ENCODE assay signal across 8 mouse cellular contexts in the genomic region with DNA sequence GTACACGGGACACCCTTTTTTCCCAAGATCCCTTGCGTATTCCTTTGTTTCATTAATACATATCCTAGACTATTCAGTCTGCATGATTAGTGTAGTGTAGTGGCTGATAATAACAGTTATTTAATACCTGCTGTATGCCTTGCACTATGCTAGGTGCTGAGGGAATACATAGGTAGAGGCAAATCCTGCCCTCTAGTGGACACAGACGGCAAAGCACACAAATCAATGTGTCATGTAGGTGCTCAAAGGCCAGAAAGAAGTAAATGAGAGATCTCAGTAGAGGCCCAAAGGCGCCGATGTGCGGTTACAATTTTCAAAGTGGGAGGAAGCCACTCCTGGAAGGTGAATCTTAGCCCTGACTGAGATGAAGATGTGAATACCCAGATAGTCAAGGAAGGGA. TPM values are rescaled to one million over a fixed set of nuclear protein-coding genes. Genes with fewer than 3 reads are reported as not detected.
DNase-seq lines count a peak whose midpoint lies in the region; ATAC-seq and TF ChIP-seq lines count a peak whose summit lies in the region.

No protein-coding gene starts in this region.

- no peak for ATAC-seq in hindbrain, embryonic 11.5 days (ENCODE audit: low FRiP score)
- no peak for ATAC-seq in hindbrain, embryonic 12.5 days (ENCODE audit: low FRiP score)
- ATAC-seq in neural tube, embryonic 11.5 days (ENCODE audit: insufficient read depth, low FRiP score, low TSS enrichment): no peak
- ATAC-seq in monocyte, adult 5-6 weeks (replicated peaks; ENCODE audit: insufficient number of reproducible peaks, low FRiP score, low TSS enrichment, poor library complexity, severe bottlenecking): no peak

- peak; percentile 67; the same call in 1 of the 2 replicates for TF ChIP-seq CTCF in brain, embryonic 14.5 days (IDR thresholded peaks at IDR 0.05; ENCODE audit: borderline replicate concordance, extremely low read depth, insufficient read depth, insufficient read length)

- no peak for TF ChIP-seq POLR2A in brain, embryonic 14.5 days (IDR thresholded peaks at IDR 0.05; ENCODE audit: borderline replicate concordance, extremely low read depth, insufficient read depth, insufficient read length, poor library complexity, severe bottlenecking)

- no peak overlapping the region for H3K9ac ChIP-seq in hindbrain, embryonic 11.5 days (ENCODE audit: low read depth, low read length)
- no peak overlapping the region for H3K9ac ChIP-seq in hindbrain, embryonic 12.5 days
- H3K9ac ChIP-seq in neural tube, embryonic 11.5 days (ENCODE audit: low read length): no peak overlapping the region

- no peak overlapping the region for H3K4me2 ChIP-seq in hindbrain, embryonic 11.5 days (replicated peaks; ENCODE audit: low read depth, low read length)
- H3K4me2 ChIP-seq in hindbrain, embryonic 12.5 days (replicated peaks): no peak overlapping the region
- no peak overlapping the region for H3K4me2 ChIP-seq in neural tube, embryonic 11.5 days (ENCODE audit: low read depth)

- no peak overlapping the region for H3K27ac ChIP-seq in hindbrain, embryonic 11.5 days (ENCODE audit: low read depth, low read length)
- no peak overlapping the region for H3K27ac ChIP-seq in hindbrain, embryonic 12.5 days
- no peak overlapping the region for H3K27ac ChIP-seq in limb, embryonic 10.5 days
- no peak overlapping the region for H3K27ac ChIP-seq in neural tube, embryonic 11.5 days (ENCODE audit: low read depth, low read length)

- no peaks in the 10 kb centered on the region for H3K4me1 ChIP-seq in hindbrain, embryonic 11.5 days (replicated peaks; ENCODE audit: control insufficient read depth, insufficient read depth, low read length)
- H3K4me1 ChIP-seq in hindbrain, embryonic 12.5 days: no peaks in the 10 kb centered on the region
- H3K4me1 ChIP-seq in limb, embryonic 10.5 days: peaks cover 10% of the 10 kb centered on the region
- no peaks in the 10 kb centered on the region for H3K4me1 ChIP-seq in neural tube, embryonic 11.5 days (ENCODE audit: control insufficient read depth, insufficient read depth, low read length)

- 64% methylated on average over 6 of the region's 6 CpGs for WGBS in hindbrain, embryonic 11.5 days
- 67% methylated on average over 6 of the region's 6 CpGs for WGBS in hindbrain, embryonic 12.5 days
- WGBS in limb, embryonic 10.5 days: 64% methylated on average over 6 of the region's 6 CpGs
- WGBS in neural tube, embryonic 11.5 days: 69% methylated on average over 6 of the region's 6 CpGs

- H3K36me3 ChIP-seq in hindbrain, embryonic 11.5 days (ENCODE audit: control insufficient read depth, insufficient read depth, low read length): no peaks in the 10 kb centered on the region
- H3K36me3 ChIP-seq in hindbrain, embryonic 12.5 days: no peaks in the 10 kb centered on the region
- no peaks in the 10 kb centered on the region for H3K36me3 ChIP-seq in limb, embryonic 10.5 days
- H3K36me3 ChIP-seq in neural tube, embryonic 11.5 days (ENCODE audit: control insufficient read depth, insufficient read depth, low read length): no peaks in the 10 kb centered on the region

- no peak overlapping the region for H3K4me3 ChIP-seq in hindbrain, embryonic 11.5 days (ENCODE audit: low read depth, low read length)
- no peak overlapping the region for H3K4me3 ChIP-seq in hindbrain, embryonic 12.5 days
- no peak overlapping the region for H3K4me3 ChIP-seq in limb, embryonic 10.5 days
- H3K4me3 ChIP-seq in neural tube, embryonic 11.5 days (ENCODE audit: low read depth, low read length): no peak overlapping the region

- H3K27me3 ChIP-seq in hindbrain, embryonic 11.5 days (ENCODE audit: control insufficient read depth, insufficient read depth, low read length): no peaks in the 10 kb centered on the region; the same call in 1 of the 2 replicates
- H3K27me3 ChIP-seq in hindbrain, embryonic 12.5 days: no peaks in the 10 kb centered on the region
- H3K27me3 ChIP-seq in limb, embryonic 10.5 days (ENCODE audit: low read depth, poor library complexity, severe bottlenecking): no peaks in the 10 kb centered on the region
- H3K27me3 ChIP-seq in neural tube, embryonic 11.5 days (ENCODE audit: control insufficient read depth, insufficient read depth, low read length): no peaks in the 10 kb centered on the region

- H3K9me3 ChIP-seq in hindbrain, embryonic 11.5 days (ENCODE audit: control insufficient read depth, low read length): no peaks in the 10 kb centered on the region
- H3K9me3 ChIP-seq in hindbrain, embryonic 12.5 days (replicated peaks): no peaks in the 10 kb centered on the region
- no peaks in the 10 kb centered on the region for H3K9me3 ChIP-seq in limb, embryonic 10.5 days (replicated peaks)
- H3K9me3 ChIP-seq in neural tube, embryonic 11.5 days (ENCODE audit: control insufficient read depth, low read length): no peaks in the 10 kb centered on the region

- peak; percentile 65 for DNase-seq in hindbrain, embryonic 11.5 days (ENCODE audit: low spot score)
- DNase-seq in ES-CJ7 (ENCODE audit: low read depth, low spot score): peak; percentile 72
- DNase-seq in brain, embryonic 14.5 days (ENCODE audit: low read depth): peak; percentile 54
- DNase-seq in forelimb bud, embryonic 11.5 days (ENCODE audit: low read depth, low spot score): peak; percentile 52
- DNase-seq in limb, embryonic 10.5 days (ENCODE audit: low spot score): peak; percentile 58
- peak; percentile 50 for DNase-seq in neural tube, embryonic 11.5 days (ENCODE audit: low spot score)

RNA-seq across cellular contexts. Expression of a gene that starts 34.3 kb away (rescaled TPM):
- not detected in 2 replicates for polyA plus RNA-seq in hindbrain, embryonic 11.5 days (2014; fragmentation: Nextera tagmentation; extraction: Ambion mirVana)
- polyA plus RNA-seq in hindbrain, embryonic 12.5 days (2016; fragmentation: Nextera tagmentation; extraction: Ambion mirVana): not detected in 2 replicates
- 0.06 and 0.11 TPM in 2 replicates for polyA plus RNA-seq in brain, embryonic 14.5 days (2012; rRNA removed)
- 0.23 TPM in 1 of 2 replicates, not detected in the other for polyA plus RNA-seq in limb, embryonic 10.5 days (2016; fragmentation: Nextera tagmentation; extraction: Ambion mirVana)
- polyA plus RNA-seq in neural tube, embryonic 11.5 days (2014; fragmentation: Nextera tagmentation; extraction: Ambion mirVana): not detected in 2 replicates
- not detected in 3 replicates for total RNA-seq in monocyte, adult 5-6 weeks (2017)

RNA-seq across cellular contexts. Expression of a gene that starts 39.2 kb away (rescaled TPM):
- 139 and 140 TPM in 2 replicates for polyA plus RNA-seq in hindbrain, embryonic 11.5 days (2014; fragmentation: Nextera tagmentation; extraction: Ambion mirVana)
- polyA plus RNA-seq in hindbrain, embryonic 12.5 days (2016; fragmentation: Nextera tagmentation; extraction: Ambion mirVana): 91.6 and 107 TPM in 2 replicates
- 46.8 and 62.1 TPM in 2 replicates for polyA plus RNA-seq in brain, embryonic 14.5 days (2012; rRNA removed)
- 81.8 and 94.7 TPM in 2 replicates for polyA plus RNA-seq in limb, embryonic 10.5 days (2016; fragmentation: Nextera tagmentation; extraction: Ambion mirVana)
- 125 and 127 TPM in 2 replicates for polyA plus RNA-seq in neural tube, embryonic 11.5 days (2014; fragmentation: Nextera tagmentation; extraction: Ambion mirVana)
- total RNA-seq in monocyte, adult 5-6 weeks (2017): 79.1 to 135 TPM (median 82.4 TPM) in 3 replicates
